Mouse (Mus musculus) gastrocnemius, adult 8-10 months (tissue): ENCODE measurements around the gene Gpsm1. TPM values are rescaled to one million over a fixed set of nuclear protein-coding genes. Genes with fewer than 3 reads are reported as not detected.

Source experiments
- DNase-seq, 2 experiments: peaks; one replicate each; pipeline ENCODE4 v3.0.0; 2022; ENCODE audit warnings: low spot score in 2 of 2
- total RNA-seq, 4 experiments: library from RNA; stranded (reverse); gene quantifications; 2 replicates each; pipeline ENCODE4 v1.2.4; 2022

Gpsm1 gene
- total RNA-seq, 4 experiments from 2014 or later = 0.75 to 3.6 (median 1.6) TPM

DNA sequence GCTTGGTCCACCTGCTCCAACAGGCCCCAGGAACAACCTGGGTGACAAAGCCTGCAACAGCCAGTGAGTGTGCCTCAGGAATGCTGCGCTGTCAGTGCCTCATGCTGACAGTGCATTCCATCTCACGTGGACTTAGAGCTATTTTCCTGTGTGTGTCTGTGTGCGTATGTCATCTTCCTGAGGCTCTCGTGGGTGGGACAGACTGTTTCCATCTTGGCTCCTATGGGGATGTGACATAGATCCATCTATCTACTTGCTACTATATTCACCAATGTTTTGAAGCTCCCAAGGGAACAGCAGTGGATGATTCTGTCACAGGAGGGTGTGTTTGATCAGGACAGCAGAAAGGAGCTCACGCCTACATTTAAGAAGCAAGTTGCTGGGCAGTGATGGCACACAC, 3.4 kb upstream of the Gpsm1 start:
- DNase-seq = no peak

DNA sequence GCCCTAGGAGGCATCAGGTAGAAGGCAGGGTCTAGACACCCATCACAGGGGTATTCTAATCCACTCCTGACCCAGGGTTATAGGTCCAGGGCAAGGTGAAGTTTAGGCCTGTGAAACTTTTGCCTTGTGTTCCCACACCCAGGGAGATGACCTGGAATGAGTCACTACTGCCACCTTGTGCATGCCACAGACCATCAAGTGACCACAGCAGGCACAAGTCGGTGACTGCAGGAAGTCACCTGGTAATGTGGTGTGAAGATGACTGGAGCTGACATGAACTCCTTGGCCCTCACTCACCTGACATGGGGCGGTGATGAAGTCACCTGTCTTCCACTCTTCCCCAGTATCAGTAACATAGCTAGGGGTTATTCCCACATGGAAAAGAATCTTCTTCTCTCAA, 2.5 kb upstream of the Gpsm1 start:
- DNase-seq = no peak

DNA sequence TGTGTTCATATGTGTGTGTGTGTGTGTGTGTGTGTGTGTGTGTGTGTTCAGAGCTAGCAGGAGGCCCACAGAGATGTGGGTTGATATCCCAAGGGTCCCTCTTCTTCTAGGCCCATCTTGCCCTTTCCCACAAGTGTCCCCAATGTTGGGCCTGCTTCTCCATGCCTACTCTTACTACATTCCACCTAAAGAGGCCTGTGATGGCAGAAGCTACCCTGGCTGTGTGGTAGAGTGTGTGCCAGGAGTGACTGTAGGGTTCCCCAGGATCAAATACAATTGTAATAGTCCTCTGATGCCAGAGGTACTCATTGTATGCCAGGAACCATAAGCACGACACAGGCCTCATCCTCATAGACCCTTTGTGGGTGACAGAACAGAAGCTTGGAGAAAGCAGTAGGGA, 1.9 kb upstream of the Gpsm1 start:
- no peak for DNase-seq

DNA sequence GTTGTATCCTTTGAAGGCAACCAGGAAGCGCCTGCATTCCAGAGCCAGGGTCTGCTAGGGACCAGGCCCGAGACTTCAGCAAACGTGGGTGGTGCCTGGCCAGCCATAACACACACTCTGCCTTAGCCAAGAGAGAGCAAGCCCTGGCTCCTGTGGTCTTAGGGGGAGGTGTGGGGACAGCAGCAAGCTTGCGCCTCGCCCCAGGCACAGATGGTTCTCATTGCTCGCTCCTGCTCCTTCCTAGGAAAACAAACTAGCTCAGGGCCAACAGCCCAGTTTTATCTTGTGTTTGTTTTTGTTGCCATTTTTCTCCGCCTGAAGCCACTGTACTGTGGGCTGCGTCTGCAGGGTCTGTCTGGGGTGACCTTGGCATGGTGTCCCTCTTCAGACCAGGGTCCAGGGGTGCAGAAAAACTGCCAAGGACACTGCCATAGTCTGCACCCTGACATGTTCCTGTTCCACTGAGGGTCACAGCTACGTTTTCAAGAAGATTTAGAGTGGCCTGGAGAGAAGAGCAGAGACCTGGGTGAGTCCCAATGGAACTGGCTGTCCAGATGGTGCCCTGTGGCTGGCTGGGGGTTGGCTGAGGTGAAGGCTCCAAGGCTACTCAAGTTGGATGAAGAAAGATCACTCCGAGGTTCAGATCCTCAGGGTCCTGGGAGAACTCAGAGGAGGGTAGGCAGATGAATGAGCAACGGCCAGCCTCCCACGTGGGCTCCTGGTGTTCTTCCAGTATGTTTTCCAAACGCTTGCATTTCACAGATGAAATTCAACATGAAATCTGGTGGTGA, 839 bp upstream of the Gpsm1 start:
- peak; percentile 42 to 55 for DNase-seq

DNA sequence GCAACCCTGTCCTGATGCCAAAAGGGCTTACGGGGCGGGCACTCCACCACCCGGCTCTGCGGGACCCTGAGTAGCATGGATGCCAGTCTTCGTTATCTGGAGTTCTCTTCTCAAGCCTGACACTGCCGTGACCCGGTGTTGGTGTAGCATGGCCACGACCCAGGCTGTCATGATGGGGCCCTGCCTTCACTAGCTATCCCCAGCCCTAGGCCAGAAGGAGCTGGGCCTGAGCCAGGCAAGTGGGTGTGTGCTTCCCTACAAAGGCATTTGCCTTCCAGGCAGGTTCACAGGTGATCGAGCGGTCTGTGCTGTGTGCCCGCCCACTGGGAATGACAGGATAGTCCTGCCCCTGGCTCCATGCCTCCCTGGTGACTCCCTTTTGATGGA, 603 bp downstream of the Gpsm1 start:
- DNase-seq = peak; percentile 34 to 45

DNA sequence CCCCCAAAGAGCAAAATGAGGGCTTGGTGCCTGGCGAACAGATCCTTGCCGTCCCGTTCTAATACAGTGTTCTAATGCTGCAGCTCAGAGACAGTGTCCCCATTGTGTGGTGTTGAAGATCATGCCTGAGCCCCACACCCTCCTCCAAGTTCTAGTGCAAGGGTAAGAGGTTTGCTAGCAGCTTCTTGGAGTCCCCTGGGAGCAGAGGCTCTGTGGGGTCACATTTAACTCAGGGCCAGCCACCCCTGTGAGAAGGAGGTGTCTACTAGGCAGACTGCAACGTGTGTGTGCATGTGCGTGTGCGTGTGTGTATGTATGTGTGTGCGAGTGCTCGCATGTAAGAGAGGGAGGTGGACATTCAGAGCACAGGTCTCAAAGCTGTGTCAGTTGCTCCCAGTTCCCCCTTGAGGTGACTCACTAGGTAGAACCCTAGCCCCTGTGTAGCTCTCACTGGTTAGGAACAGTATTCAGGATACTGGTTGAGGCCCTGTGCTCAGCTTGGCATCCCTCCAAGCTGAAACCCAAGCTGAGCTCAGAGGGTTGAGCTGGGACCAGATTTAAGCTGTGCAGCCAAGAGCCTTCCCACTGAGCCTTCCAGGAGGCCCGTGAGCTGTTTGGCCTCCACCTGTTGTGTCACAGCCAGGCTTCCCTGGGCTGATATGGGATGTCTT, 1.4 kb downstream of the Gpsm1 start:
- DNase-seq = no peak

DNA sequence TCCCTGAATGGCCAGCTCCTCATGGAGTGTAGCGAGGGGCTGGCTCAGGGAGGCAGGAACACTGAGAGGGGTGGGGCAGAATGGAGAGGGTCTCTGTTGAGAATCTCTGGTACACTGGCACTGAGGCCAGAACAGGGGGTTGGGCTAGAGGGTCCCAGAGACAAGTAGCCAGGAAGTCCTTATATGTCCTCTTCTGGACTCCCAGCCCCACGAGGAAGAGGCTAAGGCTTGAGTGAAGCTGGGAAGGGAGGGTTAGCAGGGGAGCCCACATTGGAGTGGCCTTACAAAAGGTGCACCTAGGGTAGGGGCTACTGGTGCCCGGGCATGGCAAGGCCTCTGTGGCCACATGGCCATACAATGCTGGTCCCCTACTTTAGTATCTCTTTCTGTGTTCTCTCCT, 2.1 kb downstream of the Gpsm1 start:
- no peak for DNase-seq

DNA sequence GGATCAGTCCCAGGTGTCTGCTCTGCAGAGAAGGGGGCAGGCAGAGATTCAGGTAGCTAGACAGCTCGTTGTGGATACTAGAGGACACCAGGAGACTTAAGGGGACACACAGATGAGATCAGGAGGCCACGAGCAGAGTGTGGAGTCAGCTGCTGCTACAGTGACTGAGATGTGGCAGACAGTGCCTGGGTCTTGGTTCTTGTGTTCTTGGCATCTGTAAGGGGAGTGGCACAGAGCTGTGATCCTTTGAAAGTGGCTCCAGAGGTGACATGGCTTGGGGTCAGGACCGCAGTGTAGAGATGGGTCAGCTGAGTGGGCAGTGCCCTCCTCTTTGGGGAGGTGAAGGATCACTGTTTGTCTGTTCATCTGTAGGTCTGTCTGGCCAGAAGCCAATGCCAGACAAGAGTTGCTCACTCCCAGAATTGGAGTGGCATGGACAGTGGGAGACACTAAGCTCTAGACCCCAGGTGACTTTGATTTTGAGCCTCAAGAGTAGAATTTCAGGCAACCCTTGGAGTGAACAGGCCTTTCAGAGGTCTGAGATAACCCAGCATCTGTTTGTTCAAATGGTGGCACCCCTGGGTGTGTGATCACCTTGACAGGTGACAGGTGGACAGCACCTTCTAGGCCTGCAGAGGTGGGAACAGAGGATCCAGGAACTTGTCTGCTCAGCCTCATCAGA, 2.8 kb downstream of the Gpsm1 start:
- no peak for DNase-seq

DNA sequence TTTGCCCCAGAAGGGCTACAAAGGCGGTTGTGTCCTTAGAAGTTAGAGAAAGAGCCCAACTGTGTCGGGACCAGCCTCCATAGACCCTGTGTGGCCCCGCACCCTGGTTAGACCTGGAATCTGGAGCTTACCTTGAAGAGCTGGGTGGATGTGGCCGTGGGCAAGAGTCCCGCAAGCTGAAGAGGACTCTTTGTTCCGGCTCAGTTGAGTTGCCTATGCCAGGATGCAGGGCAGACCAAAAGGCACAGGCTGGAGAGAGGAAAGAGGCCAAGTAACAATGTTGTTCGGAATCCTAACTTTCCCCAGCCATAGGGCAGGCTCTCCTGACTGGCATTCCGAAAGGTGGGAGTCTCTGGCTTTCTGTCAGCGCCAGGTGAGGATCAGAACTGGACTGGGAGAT, 3.8 kb downstream of the Gpsm1 start:
- no peak for DNase-seq

DNA sequence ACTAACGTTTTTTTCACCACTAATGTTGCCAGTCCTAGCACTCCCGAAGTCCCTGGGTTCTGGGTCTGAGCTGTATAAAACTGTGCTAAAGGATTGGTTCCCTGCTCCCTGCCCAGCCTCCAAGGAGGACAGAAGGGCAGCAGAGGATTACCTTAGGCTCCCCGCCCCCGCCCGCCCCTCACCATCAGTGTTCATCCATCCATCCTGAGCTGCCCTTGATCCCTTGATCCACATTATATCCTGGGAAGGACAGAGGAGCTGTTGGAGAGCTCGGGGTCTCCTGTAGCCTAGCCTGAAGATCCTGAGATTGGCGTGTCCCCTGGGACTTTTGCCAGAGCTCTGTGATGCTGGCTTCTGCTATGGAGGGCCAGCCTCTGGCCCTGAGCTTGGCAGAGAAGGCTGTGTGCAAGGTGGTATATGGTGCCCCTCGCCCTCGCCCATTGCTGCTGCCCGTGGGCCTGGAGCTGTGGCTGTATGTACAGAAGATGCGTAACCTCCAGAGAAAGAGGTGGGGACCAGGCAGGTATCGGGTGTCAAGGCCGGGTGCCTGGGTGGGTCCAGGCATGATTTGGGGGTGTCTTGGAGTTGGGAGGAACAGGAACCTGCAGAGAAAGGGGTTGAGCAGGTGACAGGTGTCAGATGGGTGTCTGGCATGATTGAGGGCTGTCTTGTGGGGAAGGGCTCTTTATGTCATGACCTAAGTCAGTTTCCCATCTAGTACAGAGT, 4.4 kb downstream of the Gpsm1 start:
- no peak for DNase-seq

DNA sequence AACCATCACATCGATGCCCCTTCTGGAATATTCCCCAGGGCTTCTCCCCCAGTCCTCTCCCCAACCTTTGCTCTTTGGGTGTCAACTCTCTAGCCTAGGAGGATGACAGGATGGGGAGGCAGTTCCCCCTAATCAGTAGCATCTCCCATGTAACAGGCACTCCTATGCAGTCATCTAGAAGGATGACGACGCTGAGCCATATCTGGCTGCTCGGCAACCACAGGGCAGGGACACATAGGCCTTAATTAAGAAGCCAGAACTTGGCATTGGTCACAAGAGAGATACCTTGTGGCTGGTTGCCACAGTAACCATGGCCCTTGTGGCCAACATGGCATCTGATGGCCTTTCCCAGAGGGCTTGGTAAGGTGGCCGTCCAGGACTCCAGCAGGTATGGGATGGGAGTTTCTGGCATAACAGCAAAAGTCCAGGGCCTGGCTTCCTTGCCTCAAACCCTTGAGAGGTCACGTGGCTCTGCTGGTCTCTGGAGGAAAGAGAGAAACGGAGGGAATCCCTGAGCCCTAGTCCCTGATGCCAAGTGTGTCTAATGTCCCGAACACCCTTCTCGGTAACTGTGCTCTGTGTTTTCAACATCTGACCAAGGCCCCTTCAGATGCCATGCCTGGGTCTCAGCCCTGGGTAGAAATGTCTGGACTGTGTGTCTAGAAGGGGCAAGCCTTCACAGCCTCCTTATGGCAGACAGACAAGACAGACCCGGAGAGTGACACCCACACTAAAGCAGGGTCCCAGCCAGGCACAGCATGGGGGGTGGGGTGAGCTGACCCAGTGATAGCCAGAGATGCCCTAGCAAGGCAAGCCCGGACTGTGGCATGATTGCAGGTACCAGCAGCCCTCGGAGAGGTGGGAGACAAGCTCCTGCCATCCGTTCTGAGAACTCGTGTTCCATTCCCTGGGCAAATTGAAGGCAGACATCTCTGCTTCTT, 5.2 kb downstream of the Gpsm1 start:
- DNase-seq = no peak

DNA sequence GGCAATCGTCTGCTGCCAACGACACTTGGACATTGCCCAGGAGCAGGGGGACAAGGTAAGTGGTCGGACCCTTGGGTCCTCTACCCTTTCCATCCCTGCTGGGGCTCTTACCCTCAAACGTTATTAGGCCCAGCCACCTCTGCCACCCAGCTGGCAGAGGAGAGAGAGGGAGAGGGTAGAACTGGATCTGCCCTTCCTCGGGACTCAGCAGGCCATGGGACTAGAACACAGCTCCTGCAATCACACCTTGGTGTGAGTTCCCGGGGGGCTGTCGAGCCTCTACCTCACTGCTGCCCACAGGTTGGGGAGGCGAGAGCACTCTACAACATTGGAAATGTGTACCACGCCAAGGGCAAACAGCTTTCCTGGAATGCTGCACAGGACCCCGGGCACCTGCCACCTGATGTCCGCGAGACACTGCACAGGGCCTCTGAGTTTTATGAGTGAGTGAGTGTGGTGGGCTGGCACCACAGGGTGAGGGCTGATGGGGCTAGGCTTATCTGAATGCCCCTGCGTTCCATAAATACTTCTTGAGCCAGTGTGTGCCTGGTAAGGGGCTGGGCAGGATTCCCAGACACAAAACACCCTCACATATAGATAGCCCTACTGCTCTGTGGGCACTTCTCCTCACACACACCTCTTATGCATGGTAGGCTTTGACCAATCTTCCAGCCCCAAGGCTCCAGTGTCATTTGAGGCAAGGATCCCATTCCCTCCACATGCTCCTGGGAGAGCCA, 8.4 kb downstream of the Gpsm1 start:
- no peak for DNase-seq

DNA sequence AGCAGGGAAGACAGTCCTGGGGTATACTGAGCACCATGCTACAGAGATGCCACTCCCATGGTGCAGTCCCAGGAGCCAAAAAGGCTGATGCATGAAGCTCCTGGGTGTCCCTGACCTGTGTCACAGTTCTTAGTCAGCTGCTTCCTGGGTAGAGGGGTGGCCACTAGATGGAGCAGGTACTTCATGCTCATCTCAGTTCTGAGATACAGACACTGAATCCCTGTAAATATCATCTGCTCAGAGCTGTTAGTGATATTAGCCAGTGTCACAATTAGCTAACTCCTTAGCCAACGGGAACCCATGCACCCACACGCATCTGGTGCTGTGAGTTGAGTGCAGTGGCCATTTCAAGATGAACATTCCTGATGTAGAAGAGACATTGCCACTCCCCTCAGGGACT, 9.6 kb downstream of the Gpsm1 start:
- DNase-seq = no peak

DNA sequence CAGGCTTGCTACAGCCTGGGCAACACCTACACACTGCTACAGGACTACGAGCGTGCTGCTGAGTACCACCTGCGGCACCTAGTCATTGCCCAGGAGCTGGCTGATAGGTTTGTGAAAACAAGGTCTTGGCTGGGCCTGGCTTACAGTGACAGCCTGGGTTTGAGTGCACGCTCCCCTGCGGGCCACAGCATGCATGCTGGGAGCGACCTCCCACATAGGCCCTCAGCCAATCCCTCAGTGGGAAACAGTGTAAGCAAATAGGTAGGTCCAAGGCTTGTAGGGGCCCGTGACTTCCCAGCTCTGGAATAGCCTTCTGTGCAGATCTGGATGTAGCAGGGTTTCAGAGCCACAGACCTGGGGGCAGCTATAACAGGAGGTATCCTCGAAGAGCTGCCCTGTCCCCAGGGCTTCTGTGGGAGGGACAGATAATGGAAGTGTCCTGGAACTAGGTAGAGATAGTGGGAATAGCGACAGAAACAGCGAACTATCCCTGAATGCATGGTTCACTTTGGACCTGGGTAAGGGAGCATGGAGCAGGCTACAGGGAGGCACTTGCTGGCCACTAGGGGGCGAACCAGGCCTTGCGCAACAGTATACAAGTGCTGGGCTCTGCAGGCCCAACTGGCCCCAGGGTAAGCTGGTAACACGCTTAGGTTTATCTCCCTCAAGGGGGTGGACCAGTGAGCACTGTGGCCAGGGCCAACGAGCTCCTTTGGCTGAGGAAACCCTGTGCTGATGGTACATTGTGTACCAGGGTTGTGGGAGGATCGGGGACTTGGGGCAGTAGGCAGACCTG, 10.3 kb downstream of the Gpsm1 start:
- DNase-seq = peak in 1 of 2 experiments; percentile 38

DNA sequence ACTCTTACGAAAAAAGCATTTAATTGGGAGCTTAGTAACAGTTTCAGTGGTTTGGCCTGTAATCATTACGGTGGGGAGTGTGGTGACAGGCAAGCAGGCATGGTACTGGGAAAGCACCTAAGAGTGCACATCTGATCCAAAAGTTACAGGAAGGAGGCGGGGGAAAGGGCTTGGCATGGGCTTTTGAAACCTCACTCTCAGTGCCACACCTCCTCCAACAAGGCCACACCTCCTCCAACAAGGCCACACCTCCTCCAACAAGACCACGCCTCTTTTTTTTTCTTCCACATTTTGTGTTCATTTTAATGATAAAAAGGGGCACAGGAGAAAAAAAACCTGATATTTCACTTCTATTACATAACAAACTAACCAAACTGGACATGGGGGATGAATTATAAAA, 12.5 kb downstream of the Gpsm1 start:
- no peak for DNase-seq

DNA sequence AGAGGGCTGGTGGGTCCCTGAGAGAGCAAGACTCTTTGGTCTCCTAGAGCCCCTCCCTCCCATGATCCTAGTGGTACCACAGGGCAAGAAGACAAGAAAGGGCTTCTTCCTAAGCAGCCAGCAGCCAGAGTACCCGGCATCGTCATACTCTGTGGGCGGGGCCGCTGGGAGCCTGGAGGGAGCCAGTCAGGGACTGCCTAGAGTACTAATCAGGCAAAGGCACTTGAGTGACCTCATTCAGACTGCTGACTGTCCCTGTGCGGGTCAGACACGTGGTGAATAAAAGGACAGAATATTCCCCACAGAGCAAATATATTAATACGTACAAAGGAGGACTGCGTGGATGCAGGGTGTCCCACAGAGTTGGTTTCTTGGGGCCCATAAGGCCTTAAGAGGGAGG, 14.1 kb downstream of the Gpsm1 start:
- no peak for DNase-seq

DNA sequence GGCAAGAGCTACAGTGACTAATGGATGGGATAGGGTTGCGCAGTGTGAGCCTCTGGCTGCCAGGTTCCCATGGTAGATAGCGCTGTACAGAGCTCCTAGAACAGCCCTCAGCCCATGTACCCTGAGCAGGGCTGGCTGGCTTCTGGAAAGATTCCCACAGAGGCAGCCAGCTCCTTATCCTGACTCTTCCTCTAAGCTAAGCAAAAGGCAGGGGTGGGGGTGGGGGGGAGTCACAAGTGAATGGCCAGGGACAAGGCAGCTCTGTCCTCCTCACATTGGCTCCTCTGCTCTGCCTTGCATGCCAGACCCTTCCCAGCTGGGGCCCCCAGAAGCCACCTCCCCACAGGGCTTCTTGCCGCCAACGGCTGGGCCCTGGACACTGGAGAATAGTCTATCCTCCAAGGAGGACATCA, 14.7 kb downstream of the Gpsm1 start:
- no peak for DNase-seq

DNA sequence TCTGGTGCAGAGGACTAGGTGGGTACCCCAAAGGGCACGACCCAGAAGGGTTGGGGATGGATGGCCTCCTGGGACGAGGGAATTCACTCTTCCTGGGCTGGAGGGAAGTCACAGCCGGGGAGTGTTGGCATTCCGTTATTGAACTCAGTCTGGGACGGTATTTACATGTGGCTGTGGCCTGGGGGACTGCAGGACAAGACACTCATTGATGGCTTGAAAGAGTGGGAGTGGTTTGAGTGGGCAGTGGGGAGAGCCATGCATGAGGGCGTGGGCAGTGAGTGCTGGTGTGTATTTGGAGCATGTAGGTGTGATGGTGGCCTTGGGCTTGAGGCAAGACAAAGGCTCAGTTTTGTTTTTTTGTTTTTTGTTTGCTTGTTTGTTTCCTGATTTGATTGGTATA, 15.4 kb downstream of the Gpsm1 start:
- DNase-seq = no peak
